Mouse (Mus musculus) cerebellum, postnatal 14 days (tissue): ENCODE results near the gene Upk1a.
A peak's percentile ranks its signal among the peaks of the same experiment; 100 is the strongest.

Source experiments
- DNase-seq, 2 experiments: peaks; one replicate each; pipeline ENCODE4 v3.0.0; 2021; ENCODE audit warnings: mixed read lengths in 2 of 2

The Upk1a gene

GRCm38 (mm10) chr7:30600651-30601050, 12.0 kb downstream of the Upk1a start:
- peak; percentile 46 to 50 for DNase-seq

DNA sequence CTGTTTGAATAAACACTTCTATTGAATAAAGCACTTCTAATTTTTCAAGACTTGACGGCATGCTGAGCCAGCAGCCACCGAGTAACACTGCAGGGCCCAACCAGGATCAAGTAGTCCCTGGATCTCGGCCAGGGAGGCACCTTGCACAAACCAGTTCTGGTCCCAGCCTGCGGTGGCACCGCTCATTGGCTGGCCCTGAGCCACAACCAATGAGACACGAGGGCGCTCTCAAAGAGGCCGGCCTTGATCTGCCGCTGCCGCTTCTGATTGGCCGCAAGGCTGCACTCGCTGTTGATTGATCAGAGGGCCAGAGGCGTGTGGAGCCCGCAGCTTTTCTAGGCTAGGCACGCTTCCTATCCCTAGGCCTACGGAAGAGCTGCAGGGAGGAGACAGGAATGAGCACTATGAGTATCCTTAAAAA, 12.7 kb downstream of the Upk1a start:
- DNase-seq = peak; percentile 98

DNA sequence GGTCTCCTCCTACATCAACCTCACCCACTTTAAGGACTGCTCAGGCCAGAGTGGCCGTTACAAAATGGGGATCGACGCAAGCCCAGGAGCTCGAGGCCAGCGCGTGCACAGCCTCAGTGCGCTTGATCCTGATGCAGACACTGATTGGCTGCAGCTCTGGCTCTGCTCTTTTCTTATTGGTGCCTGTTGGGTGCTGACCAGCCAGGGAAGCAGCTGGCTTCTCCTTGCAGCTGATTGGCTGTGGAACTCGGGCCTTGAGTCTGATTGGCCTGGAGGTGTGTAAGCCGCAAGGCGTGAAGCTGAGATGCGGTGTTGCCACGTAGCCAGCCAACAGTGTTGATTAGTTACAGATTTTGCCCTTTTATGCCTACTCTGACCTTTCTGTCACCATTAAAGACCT, 13.9 kb downstream of the Upk1a start, which contains the start of gene Zbtb32:
Zbtb32 (minus strand) TSS at position 124 of the 400 bp plus-strand sequence.
- DNase-seq = no peak

- DNase-seq = no peak
Measured at GRCm38 (mm10) chr7:30596811-30597210, 15.8 kb downstream of the Upk1a start.

DNA sequence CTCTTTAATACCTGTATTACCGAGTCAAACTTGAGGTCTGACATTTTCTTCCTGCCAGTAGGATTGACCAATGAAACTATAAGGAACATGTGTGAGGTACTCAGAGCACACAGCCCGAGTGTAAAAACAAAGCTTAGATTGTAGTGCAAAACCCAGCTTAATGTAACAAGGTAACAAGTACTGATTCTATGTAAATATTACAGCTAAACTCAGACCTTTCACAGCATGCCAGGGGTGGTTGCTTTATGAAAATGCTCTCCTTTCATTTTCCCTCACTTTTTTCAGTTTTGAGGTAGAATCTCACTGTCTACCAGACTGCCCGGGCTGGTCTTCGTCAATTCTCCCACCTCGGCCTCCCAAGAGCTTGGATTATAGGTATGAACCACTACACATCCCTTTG, 16.6 kb downstream of the Upk1a start:
- no peak for DNase-seq

DNA sequence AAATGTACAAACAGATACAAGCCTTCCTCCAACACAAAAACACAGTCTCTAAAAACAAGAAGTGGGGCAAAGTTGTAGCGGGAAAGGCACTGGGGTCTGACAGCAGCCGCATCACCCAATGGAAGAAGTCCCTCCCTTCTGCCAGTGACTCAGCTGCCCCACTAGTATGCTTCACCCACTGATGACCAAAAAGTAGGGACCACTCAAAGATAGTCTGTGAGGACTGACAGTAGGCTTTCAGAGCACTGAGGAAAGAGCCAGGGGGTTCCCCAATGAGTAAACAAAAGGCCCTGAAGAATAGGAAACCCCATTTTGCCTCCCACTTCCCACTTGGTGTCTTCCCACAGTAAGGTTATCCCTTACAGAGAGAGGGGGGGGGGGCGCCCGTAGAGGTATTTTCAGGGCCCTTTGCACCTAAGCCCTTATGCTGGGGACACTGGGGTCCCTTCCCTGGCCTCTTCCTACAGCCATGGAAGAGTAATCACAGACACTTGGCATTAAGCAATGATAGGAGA, 18.1 kb downstream of the Upk1a start:
- no peak for DNase-seq

GRCm38 (mm10) chr7:30593579-30594509, 18.8 kb downstream of the Upk1a start:
- DNase-seq = peak in 1 of 2 experiments; percentile 4

GRCm38 (mm10) chr7:30592772-30593423, 19.7 kb downstream of the Upk1a start:
- no peak for DNase-seq

DNA sequence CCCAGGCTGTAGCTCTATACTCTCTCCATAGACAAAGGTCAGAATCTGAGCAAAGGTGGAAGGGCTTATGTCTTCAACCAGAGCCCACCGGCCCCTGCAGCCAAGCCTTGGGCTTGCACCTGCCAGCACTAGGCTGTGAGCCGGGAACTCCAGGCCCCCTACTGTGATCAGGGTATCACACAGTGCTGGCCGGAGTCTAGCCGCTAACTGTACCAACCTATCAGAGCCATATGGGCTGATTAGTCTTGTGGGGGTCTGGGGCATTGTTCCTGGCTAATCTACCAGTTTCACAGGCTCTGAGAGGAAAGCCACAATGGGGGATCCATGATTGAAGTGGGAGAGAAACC, 21.1 kb downstream of the Upk1a start:
- DNase-seq = no peak

GRCm38 (mm10) chr7:30590927-30591604, 21.6 kb downstream of the Upk1a start:
- DNase-seq = no peak

DNA sequence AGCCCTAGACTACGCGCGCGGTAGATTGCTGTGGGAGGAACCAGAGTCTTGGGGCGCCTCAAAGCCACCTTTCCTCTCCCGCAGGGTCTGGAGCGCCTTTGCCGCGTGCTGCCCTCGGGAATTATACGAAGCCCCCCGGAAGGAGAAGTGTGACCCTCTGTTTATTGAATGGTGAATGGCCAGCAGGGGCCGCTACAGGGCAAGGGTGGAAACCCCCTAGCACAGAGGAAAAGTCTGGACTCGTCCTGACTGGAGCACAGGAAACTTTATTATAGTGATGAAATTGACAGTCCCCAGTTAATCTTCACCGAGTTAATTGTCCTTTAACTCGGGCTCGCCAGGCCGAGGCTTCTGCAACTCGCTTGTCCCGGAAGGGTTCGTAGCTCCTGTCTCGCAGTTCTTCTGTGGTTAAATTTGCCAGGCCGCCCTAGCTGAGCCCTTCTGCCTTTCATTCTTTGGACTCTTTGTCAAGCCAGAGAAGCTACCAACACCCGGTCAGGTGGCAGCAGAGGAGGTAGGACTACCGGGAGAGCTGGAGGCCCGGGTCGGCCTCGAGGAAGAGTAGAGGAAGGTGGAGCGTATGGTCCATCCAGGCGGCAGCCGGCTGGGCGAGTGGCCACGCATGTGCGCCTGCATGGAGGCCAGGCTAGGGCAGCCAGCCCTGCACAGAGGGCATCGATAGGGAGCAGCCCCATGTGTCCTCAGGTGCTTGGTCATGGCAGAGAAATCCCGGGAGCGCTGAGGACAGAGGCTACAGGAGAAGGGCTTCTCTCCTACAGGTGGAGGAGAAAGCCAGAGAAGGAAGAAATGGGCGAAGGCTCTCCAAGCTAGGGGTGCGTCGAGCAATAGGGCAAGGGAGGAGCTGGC, 23.0 kb downstream of the Upk1a start:
- DNase-seq = peak; percentile 92 to 96

DNA sequence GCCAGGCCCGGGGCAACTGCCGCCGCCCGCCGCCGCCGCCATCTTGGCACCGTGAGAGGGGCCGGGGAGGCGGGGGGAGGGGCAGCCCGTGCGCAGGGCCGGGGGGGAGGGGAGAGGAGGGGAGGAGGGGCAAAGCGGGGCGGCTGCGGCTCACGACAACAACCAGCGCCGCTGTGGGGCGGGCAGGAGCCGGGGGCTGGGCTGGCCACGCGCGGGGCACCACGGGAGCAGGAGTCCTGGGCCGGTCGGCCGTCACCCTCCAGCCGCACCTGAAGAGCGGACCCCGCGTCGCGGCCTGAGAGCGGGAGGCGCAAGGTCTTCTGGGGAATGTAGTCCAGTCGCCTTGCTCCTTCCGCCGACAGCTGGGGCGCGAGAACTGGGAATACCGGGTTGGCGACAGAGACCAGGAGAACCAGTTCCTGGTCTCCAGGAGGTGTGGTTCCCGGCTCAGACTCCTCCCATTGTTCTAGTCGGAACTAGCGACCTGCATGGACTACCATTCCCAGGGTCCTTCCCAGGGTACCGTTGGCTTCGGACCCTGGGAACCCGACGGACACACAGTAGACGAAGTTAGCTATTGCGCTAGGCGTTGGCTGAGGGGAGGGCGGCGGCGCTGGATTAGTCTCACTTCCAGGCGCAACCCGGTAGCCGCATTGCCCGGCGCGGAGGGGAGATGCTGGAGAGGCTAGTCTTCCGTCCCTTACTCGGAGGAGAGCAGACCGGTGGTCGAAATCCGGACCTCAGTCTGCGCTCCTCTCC, 23.8 kb downstream of the Upk1a start, which contains the start of gene Kmt2b:
Kmt2b (minus strand) TSS at position 51 of the 759 bp plus-strand sequence.
- peak; percentile 95 to 97 for DNase-seq

- DNase-seq = peak; percentile 67 to 74
Measured at GRCm38 (mm10) chr7:30587842-30588667, 24.6 kb downstream of the Upk1a start.

DNA sequence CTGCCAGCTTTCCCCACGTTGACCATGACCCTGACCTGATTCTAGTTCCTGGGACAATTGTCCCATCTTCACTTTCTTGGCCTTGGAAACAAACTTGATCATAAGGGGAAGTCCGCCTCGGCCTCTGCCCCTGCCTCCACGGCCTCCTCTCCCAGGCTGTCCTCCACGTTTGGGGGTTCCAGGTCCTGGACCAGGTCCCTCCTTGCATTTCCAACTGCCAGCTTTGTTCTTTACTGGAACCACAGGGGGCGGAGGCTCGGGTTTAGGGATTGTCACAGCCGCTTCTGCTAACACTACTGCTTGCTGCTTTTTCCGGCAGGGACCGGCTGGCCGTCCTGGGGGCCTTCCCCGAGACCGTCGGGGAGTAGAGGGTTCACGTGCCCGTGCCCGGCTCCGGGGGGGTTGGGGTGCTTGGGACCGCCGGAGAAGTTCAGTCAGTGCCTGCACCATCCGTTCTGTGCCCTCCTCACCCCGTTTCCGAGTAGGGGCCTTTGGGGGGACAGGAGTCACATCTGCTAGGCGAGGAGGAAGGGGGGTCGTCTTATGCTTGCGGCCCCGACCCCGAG, 26.1 kb downstream of the Upk1a start:
- peak in 1 of 2 experiments; percentile 40 for DNase-seq

- DNase-seq = no peak
Measured at GRCm38 (mm10) chr7:30585170-30585569, 27.5 kb downstream of the Upk1a start.

DNA sequence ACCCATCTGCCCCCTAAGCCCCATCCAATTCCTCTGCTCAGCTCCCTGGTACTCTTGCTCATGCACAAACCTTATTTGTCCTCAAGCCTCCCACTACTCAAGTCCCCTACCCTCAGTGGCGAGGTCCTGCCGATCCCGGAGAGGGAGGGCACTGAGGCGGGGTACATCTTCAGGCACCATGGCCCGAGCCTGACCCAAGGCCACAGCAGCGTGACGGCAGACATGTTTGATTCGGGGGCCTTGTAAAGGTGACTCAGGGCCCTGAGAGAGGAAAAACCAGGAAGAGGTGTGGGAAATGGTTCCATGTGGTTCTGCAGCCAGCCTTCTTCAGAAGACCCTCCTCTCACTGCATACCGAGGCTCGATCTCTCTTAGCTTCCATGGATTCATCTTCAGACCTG, 28.3 kb downstream of the Upk1a start:
- no peak for DNase-seq

- DNase-seq = peak in 1 of 2 experiments; percentile 10
Measured at GRCm38 (mm10) chr7:30581547-30581946, 31.1 kb downstream of the Upk1a start.

GRCm38 (mm10) chr7:30579950-30580349, 32.7 kb downstream of the Upk1a start:
- DNase-seq = no peak

DNA sequence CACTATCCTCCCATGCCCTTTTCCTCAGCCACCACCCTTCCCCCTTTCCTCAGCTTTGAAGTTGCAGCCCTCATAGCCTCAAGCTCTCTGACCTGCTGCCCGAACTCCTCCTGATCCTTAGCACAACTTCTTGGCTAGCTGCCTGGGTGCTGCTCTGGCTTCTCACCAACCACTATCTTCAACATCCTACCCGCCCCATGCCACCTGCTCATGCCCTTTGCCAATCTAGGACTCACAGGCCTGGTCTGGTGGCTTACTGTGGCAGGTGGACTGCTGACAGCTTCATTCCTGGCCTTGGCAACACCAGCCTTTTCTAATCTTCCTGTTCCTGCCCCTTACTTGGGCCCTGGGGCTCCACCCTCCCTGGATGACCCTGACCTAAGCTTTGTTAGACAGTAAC, 39.7 kb downstream of the Upk1a start:
- peak; percentile 86 to 90 for DNase-seq

GRCm38 (mm10) chr7:30572389-30572788, 40.3 kb downstream of the Upk1a start:
- DNase-seq = no peak
